Mouse (Mus musculus): ENCODE data around the gene Snx1.

GRCm38 (mm10) chr9:66070151-66070550 is 56.2 kb downstream of the Snx1 start:
- no peak for TF ChIP-seq CTCF (IDR thresholded peaks at IDR 0.05; ENCODE audit: borderline replicate concordance, control insufficient read depth, extremely low read depth, insufficient read depth, low read length, poor library complexity)
- TF ChIP-seq POLR2A (IDR thresholded peaks at IDR 0.05; ENCODE audit: control insufficient read depth, extremely low read depth, insufficient read depth, low read length, poor library complexity) = no peak

Measured in thymus, adult 2 months (tissue).